Mouse (Mus musculus) small intestine, adult 2 months (tissue): Measurements from ENCODE around the gene Lat.

Source experiments
- CTCF ChIP-seq: fragments of 200-500 bp; IDR thresholded peaks from 2 replicates; pipeline ENCODE4 v1.5.1; 2012; ENCODE audit warnings: low read depth, mild to moderate bottlenecking, control low read depth, inconsistent platforms, low read length, moderate library complexity, mixed read lengths; ENCODE audit not compliant: insufficient replicate concordance, insufficient read length; ENCODE audit errors: extremely low read depth
- POLR2A ChIP-seq: fragments of 200-500 bp; IDR thresholded peaks from 2 replicates; pipeline ENCODE4 v1.6.1; 2012; ENCODE audit warnings: low read depth, mild to moderate bottlenecking, control low read depth, inconsistent platforms, low read length, moderate library complexity

DNA sequence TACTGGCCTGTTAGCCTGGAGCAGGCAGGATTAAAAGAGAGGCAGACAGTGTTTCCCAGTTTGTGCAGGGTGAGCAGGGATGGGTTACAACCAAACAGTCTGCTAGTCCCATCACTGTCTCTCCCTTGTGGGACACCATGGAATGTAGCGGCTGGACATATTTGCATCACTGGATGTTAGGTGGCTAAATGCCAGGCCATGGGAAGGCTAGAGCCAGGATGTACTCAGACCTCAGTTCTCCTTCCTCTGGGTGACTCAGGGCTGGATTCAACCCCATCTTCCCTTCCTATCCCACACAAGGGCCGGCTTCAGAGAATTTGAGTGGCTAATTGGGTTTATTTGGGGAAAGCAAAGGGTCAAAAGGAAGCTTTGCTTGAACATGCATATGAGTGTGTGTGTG is 39.3 kb upstream of the Lat start:
- TF ChIP-seq POLR2A, result no peak
- no peak for TF ChIP-seq CTCF
